Comparison of ENCODE assay signal across 15 mouse cellular contexts in genomic region chr9:72097083-72097482, GRCm38 (mm10). TPM values are rescaled to one million over a fixed set of nuclear protein-coding genes. Genes with fewer than 3 reads are reported as not detected.
DNase-seq lines count a peak whose midpoint lies in the region; ATAC-seq and TF ChIP-seq lines count a peak whose summit lies in the region.
"Had no signal": no experiment of that assay in that cellular context is flagged by ENCODE, and none has a peak within 500 bp of the region (broad histone marks: within the 10 kb centered on the region; RNA-seq: fewer than 3 reads in every experiment).

No protein-coding gene starts in this region.

- no peaks in the 10 kb centered on the region for H3K27me3 ChIP-seq in thymus, adult 2 months (ENCODE audit: control insufficient read depth, insufficient read depth, low read length)
- no peaks in the 10 kb centered on the region for H3K27me3 ChIP-seq in neural tube, embryonic 15.5 days (replicated peaks)
- H3K27me3 ChIP-seq in intestine, embryonic 15.5 days (replicated peaks) = no peaks in the 10 kb centered on the region
- H3K27me3 ChIP-seq: embryonic facial prominence, embryonic 12.5 days; hindbrain, embryonic 12.5 days had no signal

- no peak overlapping the region for H3K4me2 ChIP-seq in neural tube, embryonic 15.5 days
- H3K4me2 ChIP-seq in intestine, embryonic 15.5 days (replicated peaks) = no peak overlapping the region
- H3K4me2 ChIP-seq: embryonic facial prominence, embryonic 12.5 days; hindbrain, embryonic 12.5 days; lung, embryonic 14.5 days had no signal

- no peaks in the 10 kb centered on the region for H3K9me3 ChIP-seq in neural tube, embryonic 15.5 days (replicated peaks)
- no peaks in the 10 kb centered on the region for H3K9me3 ChIP-seq in intestine, embryonic 15.5 days
- H3K9me3 ChIP-seq: embryonic facial prominence, embryonic 12.5 days; hindbrain, embryonic 12.5 days had no signal

- peaks cover 18% of the 10 kb centered on the region for H3K4me1 ChIP-seq in thymus, adult 2 months (replicated peaks; ENCODE audit: control insufficient read depth, insufficient read depth, low read length)
- no peaks in the 10 kb centered on the region; the same call in 1 of the 2 replicates for H3K4me1 ChIP-seq in neural tube, embryonic 15.5 days
- H3K4me1 ChIP-seq in intestine, embryonic 15.5 days (replicated peaks) = 0 out of 2 replicates have a peak, but pooled peaks cover 3% of the 10 kb centered on the region
- H3K4me1 ChIP-seq: embryonic facial prominence, embryonic 12.5 days; hindbrain, embryonic 12.5 days had no signal

- H3K4me3 ChIP-seq in thymus, adult 2 months (ENCODE audit: control insufficient read depth, insufficient read depth, low read length) = no peak overlapping the region
- no peak overlapping the region for H3K4me3 ChIP-seq in neural tube, embryonic 15.5 days (replicated peaks)
- no peak overlapping the region for H3K4me3 ChIP-seq in intestine, embryonic 15.5 days (replicated peaks)
- H3K4me3 ChIP-seq: embryonic facial prominence, embryonic 12.5 days; hindbrain, embryonic 12.5 days had no signal

- peak; percentile 75 for DNase-seq in 416B (ENCODE audit: low read depth)
- DNase-seq in thymus, adult 2 months = peak; percentile 46
- no peak for DNase-seq in cerebellum, postnatal 36 days
- DNase-seq in adrenal gland, postnatal 36 days = no peak
- DNase-seq: cerebellum, adult 11 months; liver; lung, embryonic 14.5 days had no signal

- peak; percentile 74 for ATAC-seq in CD4-positive, CD25-positive, alpha-beta regulatory T cell, adult 4 months
- peak; percentile 76 for ATAC-seq in inflammation-experienced regulatory T-cells, adult 6 months
- no peak for ATAC-seq in neural tube, embryonic 15.5 days (ENCODE audit: low FRiP score)
- no peak for ATAC-seq in intestine, embryonic 15.5 days
- ATAC-seq: intestine, postnatal 0 days had no signal

- 2% methylated on average over 2 of the region's 2 CpGs for WGBS in thymus, adult 2 months
- 86% methylated on average over 2 of the region's 2 CpGs for WGBS in neural tube, embryonic 15.5 days
- 84% methylated on average over 2 of the region's 2 CpGs for WGBS in intestine, embryonic 15.5 days

- TF ChIP-seq POLR2A in thymus, adult 2 months (IDR thresholded peaks at IDR 0.05; ENCODE audit: control insufficient read depth, extremely low read depth, insufficient read depth, low read length, poor library complexity) = no peak

- H3K27ac ChIP-seq in thymus, adult 2 months (ENCODE audit: control insufficient read depth, insufficient read depth, low read length) = peak overlapping the region; percentile 6; the same call in 1 of the 2 replicates
- no peak overlapping the region for H3K27ac ChIP-seq in neural tube, embryonic 15.5 days (replicated peaks)
- H3K27ac ChIP-seq in intestine, embryonic 15.5 days = no peak overlapping the region
- H3K27ac ChIP-seq: embryonic facial prominence, embryonic 12.5 days; hindbrain, embryonic 12.5 days; kidney, postnatal 0 days had no signal

- peaks cover 12% of the 10 kb centered on the region for H3K36me3 ChIP-seq in thymus, adult 2 months (ENCODE audit: control insufficient read depth, insufficient read depth, low read length)
- peaks cover 4% of the 10 kb centered on the region; the same call in 1 of the 2 replicates for H3K36me3 ChIP-seq in neural tube, embryonic 15.5 days
- H3K36me3 ChIP-seq in intestine, embryonic 15.5 days = no peaks in the 10 kb centered on the region

- no peak for TF ChIP-seq CTCF in thymus, adult 2 months (IDR thresholded peaks at IDR 0.05; ENCODE audit: borderline replicate concordance, control insufficient read depth, extremely low read depth, insufficient read depth, low read length, poor library complexity)

- H3K9ac ChIP-seq in neural tube, embryonic 15.5 days (replicated peaks) = no peak overlapping the region
- no peak overlapping the region for H3K9ac ChIP-seq in intestine, embryonic 15.5 days
- H3K9ac ChIP-seq: embryonic facial prominence, embryonic 12.5 days; hindbrain, embryonic 12.5 days; lung, embryonic 14.5 days had no signal

RNA-seq across cellular contexts. Expression of gene Tcf12, which starts 14.6 kb away (rescaled TPM):
- 10 to 100 TPM; 33.8 to 39.6 TPM for polyA plus RNA-seq in CD4-positive, CD25-positive, alpha-beta regulatory T cell, adult 4 months (2017; shearing (Covaris generic))
- 10 to 100 TPM; 19.9 to 44.4 (median 40.1) TPM for polyA plus RNA-seq in inflammation-experienced regulatory T-cells, adult 6 months (2017; shearing (Covaris generic))
- 401 and 416 TPM in 2 replicates for polyA plus RNA-seq in thymus, adult 2 months (2012; rRNA removed)
- polyA plus RNA-seq in neural tube, embryonic 15.5 days (2015; fragmentation: Nextera tagmentation; extraction: Ambion mirVana) = 53.7 and 57.2 TPM in 2 replicates
- 34.8 and 35.2 TPM in 2 replicates for polyA plus RNA-seq in intestine, embryonic 15.5 days (2015; fragmentation: Nextera tagmentation; extraction: Ambion mirVana)
- 10 to 100 TPM; 80.3 to 91.0 TPM for total RNA-seq in adrenal gland, postnatal 36 days (2021)

Comparison
In these comparisons a context has a peak if more than half of its experiments do, and no peak if none do; other contexts are left out.
1. DNase-seq: peak in 416B (single experiment) and thymus, adult 2 months (single experiment); none in cerebellum, postnatal 36 days (0 of 2) and adrenal gland, postnatal 36 days (0 of 2).
2. ATAC-seq: peak in CD4-positive, CD25-positive, alpha-beta regulatory T cell, adult 4 months (single experiment) and inflammation-experienced regulatory T-cells, adult 6 months (single experiment); none in neural tube, embryonic 15.5 days (single experiment) and intestine, embryonic 15.5 days (single experiment).